Mouse (Mus musculus) limb, embryonic 14.5 days (tissue): Measurements from ENCODE around the gene Mrpl23. TPM values are rescaled to one million over a fixed set of nuclear protein-coding genes. Genes with fewer than 3 reads are reported as not detected.

Source experiments
- ATAC-seq: fragments of 200-750 bp; cut with Nextera tagmentation; 2 replicates; pipeline ENCODE4 v1.8.0; 2017; ENCODE audit warnings: low read depth, moderate number of reproducible peaks, moderate TSS enrichment; ENCODE audit not compliant: low FRiP score
- DNase-seq: peaks from one replicate; pipeline ENCODE4 v3.0.0-alpha.2; 2015; ENCODE audit warnings: low spot score
- H3K27ac ChIP-seq: fragments of 300-500 bp; sonication (generic); replicated peaks from 2 replicates; pipeline ENCODE4 v1.5.1; 2014; ENCODE audit warnings: low read depth, mild to moderate bottlenecking, low read length, moderate library complexity, mixed read lengths
- H3K27me3 ChIP-seq: fragments of 300-500 bp; sonication (generic); 2 replicates; pipeline ENCODE4 v1.6.1; 2014; ENCODE audit warnings: low read length, mixed read lengths; ENCODE audit not compliant: control insufficient read depth, insufficient read depth
- H3K36me3 ChIP-seq: fragments of 300-500 bp; sonication (generic); 2 replicates; pipeline ENCODE4 v1.6.1; 2014; ENCODE audit warnings: mild to moderate bottlenecking, low read length, moderate library complexity, mixed read lengths; ENCODE audit not compliant: control insufficient read depth, insufficient read depth
- H3K4me1 ChIP-seq: fragments of 300-500 bp; sonication (generic); 2 replicates; pipeline ENCODE4 v1.6.1; 2014; ENCODE audit warnings: antibody characterized with exemption, low read length, mixed read lengths; ENCODE audit not compliant: control insufficient read depth, insufficient read depth
- H3K4me2 ChIP-seq: fragments of 300-500 bp; sonication (generic); replicated peaks from 2 replicates; pipeline ENCODE4 v1.6.1; 2014; ENCODE audit warnings: low read depth, mild to moderate bottlenecking, low read length, moderate library complexity; ENCODE audit not compliant: severe bottlenecking
- H3K4me3 ChIP-seq: fragments of 300-500 bp; sonication (generic); replicated peaks from 2 replicates; pipeline ENCODE4 v1.5.1; 2014; ENCODE audit warnings: low read length
- H3K9ac ChIP-seq: fragments of 300-500 bp; sonication (generic); 2 replicates; pipeline ENCODE4 v1.6.1; 2014; ENCODE audit warnings: mild to moderate bottlenecking, low read depth, low read length, moderate library complexity; ENCODE audit not compliant: severe bottlenecking
- H3K9me3 ChIP-seq: fragments of 300-500 bp; sonication (generic); 2 replicates; pipeline ENCODE4 v1.6.1; 2016; ENCODE audit warnings: low read length; ENCODE audit not compliant: control insufficient read depth
- POLR2A ChIP-seq: fragments of 200-500 bp; IDR thresholded peaks from 2 replicates; pipeline ENCODE4 v1.8.0; 2012; ENCODE audit warnings: inconsistent platforms, mild to moderate bottlenecking, moderate library complexity, borderline replicate concordance; ENCODE audit not compliant: insufficient read depth, insufficient read length; ENCODE audit errors: extremely low read depth
- WGBS: fragments of 180-500 bp; shearing (Covaris S2); extraction: QIAGEN DNeasy Blood & Tissue Kit; methylation state at CpG from one replicate; pipeline ENCODE4 v1.1.7; 2014; 5-methylcytosine and 5-hydroxymethylcytosine counted together
- polyA plus RNA-seq, 2 experiments: library from polyadenylated mRNA; depleted of rRNA in 1 of 2; stranded (reverse) in 1 of 2; unstranded in 1 of 2; fragments of >200 nt; fragmentation: Nextera tagmentation in 1 of 2; extraction: Ambion mirVana in 1 of 2; gene quantifications; 2 replicates each; pipeline versions ENCODE4 v1.2.1 to v1.2.3; 2012 to 2014

The Mrpl23 gene
- polyA plus RNA-seq, 2 experiments: 30.0 to 94.6 TPM

- Histone ChIP-seq H3K4me2 (no peak overlapping the region), H3K36me3 (no peaks in the 10 kb centered on the region), H3K27ac (peak overlapping the region; percentile 95; the same call in 1 of the 2 replicates), H3K27me3 (no peaks in the 10 kb centered on the region), H3K9me3 (no peaks in the 10 kb centered on the region), H3K4me3 (no peak overlapping the region), H3K9ac (no peak overlapping the region), H3K4me1 (peaks cover 65% of the 10 kb centered on the region)
- DNase-seq (no peak), ATAC-seq (no peak)
- WGBS: 91% methylated on average over 5 of the region's 5 CpGs
- no peak for TF ChIP-seq POLR2A
Observed at GRCm38 (mm10) chr7:142551691-142552090, 19.2 kb downstream of the Mrpl23 start.

GRCm38 (mm10) chr7:142552591-142553416, 20.3 kb downstream of the Mrpl23 start:
- ATAC-seq (peak; percentile 58), DNase-seq (peak; percentile 85)
- peak overlapping the region; percentile 95 for H3K27ac ChIP-seq
- H3K36me3 ChIP-seq: no peaks in the 10 kb centered on the region
- no peak overlapping the region for H3K9ac ChIP-seq
- H3K4me2 ChIP-seq: 0 out of 2 replicates have a peak overlapping the region, but pooled peaks have one; percentile 0
- no peak for TF ChIP-seq POLR2A
- no peaks in the 10 kb centered on the region for H3K27me3 ChIP-seq
- no peak overlapping the region for H3K4me3 ChIP-seq
- H3K4me1 ChIP-seq: peaks cover 55% of the 10 kb centered on the region
- no peaks in the 10 kb centered on the region for H3K9me3 ChIP-seq
- WGBS: 10% methylated on average over 13 of the region's 13 CpGs

- no peak for TF ChIP-seq POLR2A
- Histone ChIP-seq H3K9ac (0 out of 2 replicates have a peak overlapping the region, but pooled peaks have one; percentile 12), H3K27ac (peak overlapping the region; percentile 95), H3K9me3 (no peaks in the 10 kb centered on the region), H3K36me3 (no peaks in the 10 kb centered on the region), H3K4me1 (peaks cover 46% of the 10 kb centered on the region), H3K4me3 (no peak overlapping the region), H3K27me3 (no peaks in the 10 kb centered on the region), H3K4me2 (peak overlapping the region; percentile 13; the same call in 1 of the 2 replicates)
- DNase-seq (peak; percentile 67), ATAC-seq (peak; percentile 35)
- 7% methylated on average over 11 of the region's 11 CpGs for WGBS
Observed at GRCm38 (mm10) chr7:142553417-142554335, 21.2 kb downstream of the Mrpl23 start.

GRCm38 (mm10) chr7:142554625-142555024, 22.1 kb downstream of the Mrpl23 start:
- no peak for ATAC-seq
- WGBS: 11% methylated on average over 1 of the region's 1 CpGs
- Histone ChIP-seq H3K27ac (peak overlapping the region; percentile 95), H3K4me3 (no peak overlapping the region), H3K27me3 (no peaks in the 10 kb centered on the region), H3K9ac (no peak overlapping the region), H3K4me1 (peaks cover 51% of the 10 kb centered on the region), H3K4me2 (no peak overlapping the region), H3K36me3 (no peaks in the 10 kb centered on the region), H3K9me3 (no peaks in the 10 kb centered on the region)
- TF ChIP-seq POLR2A: no peak
- peak; percentile 68 for DNase-seq
